Mouse (Mus musculus) induced T-regulatory cell, adult 2 months (primary cell): ENCODE results near the gene Mkrn3.
A peak's percentile ranks its signal among the peaks of the same experiment; 100 is the strongest.

ENCODE experiments used
- DNase-seq: peaks from one replicate; pipeline ENCODE4 v3.0.0-alpha.2; 2012; ENCODE audit warnings: low read depth

Mkrn3 gene

GRCm38 (mm10) chr7:62419493-62420360, at the start of gene Mkrn3:
Mkrn3 (minus strand) TSS chr7:62420139.
- DNase-seq, result peak; percentile 44

GRCm38 (mm10) chr7:62463878-62464755, 44.2 kb upstream of the Mkrn3 start, which contains the start of gene Peg12:
Peg12 (minus strand) TSS chr7:62464510.
- peak; percentile 10 for DNase-seq

- no peak for DNase-seq
Measured at GRCm38 (mm10) chr7:62463007-62463877, 43.3 kb upstream of the Mkrn3 start.

GRCm38 (mm10) chr7:62462229-62463006, 42.5 kb upstream of the Mkrn3 start:
- DNase-seq, result no peak

- DNase-seq, result no peak
Measured at GRCm38 (mm10) chr7:62452353-62452752, 32.4 kb upstream of the Mkrn3 start.

- no peak for DNase-seq
Measured at GRCm38 (mm10) chr7:62445431-62446165, 25.7 kb upstream of the Mkrn3 start.

GRCm38 (mm10) chr7:62436394-62436793, 16.5 kb upstream of the Mkrn3 start:
- DNase-seq, result no peak

- peak; percentile 3 for DNase-seq
Measured at GRCm38 (mm10) chr7:62433243-62433642, 13.3 kb upstream of the Mkrn3 start.

GRCm38 (mm10) chr7:62428337-62428736, 8.4 kb upstream of the Mkrn3 start:
- DNase-seq, result peak; percentile 28

GRCm38 (mm10) chr7:62423210-62423609, 3.3 kb upstream of the Mkrn3 start:
- DNase-seq, result no peak

- DNase-seq, result no peak
Measured at GRCm38 (mm10) chr7:62420566-62420965, 627 bp upstream of the Mkrn3 start.

GRCm38 (mm10) chr7:62419105-62419492, 840 bp downstream of the Mkrn3 start:
- DNase-seq, result no peak

- DNase-seq, result no peak
Measured at GRCm38 (mm10) chr7:62418346-62418745, 1.6 kb downstream of the Mkrn3 start.

- DNase-seq, result no peak
Measured at GRCm38 (mm10) chr7:62416173-62416572, 3.8 kb downstream of the Mkrn3 start.

GRCm38 (mm10) chr7:62415222-62415621, 4.7 kb downstream of the Mkrn3 start:
- no peak for DNase-seq

GRCm38 (mm10) chr7:62407803-62408202, 12.1 kb downstream of the Mkrn3 start:
- no peak for DNase-seq

GRCm38 (mm10) chr7:62406573-62407050, 13.3 kb downstream of the Mkrn3 start:
- DNase-seq, result no peak

- DNase-seq, result no peak
Measured at GRCm38 (mm10) chr7:62392202-62392601, 27.7 kb downstream of the Mkrn3 start.

- no peak for DNase-seq
Measured at GRCm38 (mm10) chr7:62388291-62388690, 31.6 kb downstream of the Mkrn3 start.

GRCm38 (mm10) chr7:62382391-62382790, 37.5 kb downstream of the Mkrn3 start:
- peak; percentile 4 for DNase-seq
